Mouse (Mus musculus) myocyte (in vitro differentiated cells): Measurements from ENCODE around the gene Dscaml1. TPM values are rescaled to one million over a fixed set of nuclear protein-coding genes. Genes with fewer than 3 reads are reported as not detected.

Experiments used
- H3K27me3 ChIP-seq: one replicate; pipeline ENCODE4 v1.6.1; 2011; ENCODE audit not compliant: control insufficient read depth, insufficient read depth, insufficient read length
- H3K36me3 ChIP-seq: one replicate; pipeline ENCODE4 v1.6.1; 2011; ENCODE audit not compliant: control insufficient read depth, insufficient read depth
- H3K4me2 ChIP-seq: one replicate; pipeline ENCODE4 v1.6.1; 2011; ENCODE audit warnings: low read depth, control low read depth
- H3K4me3 ChIP-seq: one replicate; pipeline ENCODE4 v1.5.1; 2011; ENCODE audit warnings: mild to moderate bottlenecking, control low read depth, moderate library complexity
- H3K79me2 ChIP-seq: one replicate; pipeline ENCODE4 v1.6.1; 2011; ENCODE audit not compliant: control insufficient read depth, insufficient read depth
- H3ac ChIP-seq: one replicate; pipeline ENCODE4 v1.6.1; 2011; ENCODE audit not compliant: control insufficient read depth, insufficient read length
- CEBPB ChIP-seq: IDR thresholded peaks from 2 replicates; pipeline ENCODE4 v1.6.1; 2011; ENCODE audit warnings: mild to moderate bottlenecking, moderate library complexity; ENCODE audit not compliant: poor library complexity, insufficient read depth, severe bottlenecking
- E2F4 ChIP-seq: IDR thresholded peaks from one replicate; pipeline ENCODE4 v1.6.1; 2011; ENCODE audit warnings: mild to moderate bottlenecking, control low read depth, moderate library complexity; ENCODE audit not compliant: insufficient read depth
- MAX ChIP-seq: IDR thresholded peaks from one replicate; pipeline ENCODE4 v1.6.1; 2011; ENCODE audit warnings: low read depth, mild to moderate bottlenecking, control low read depth
- MYOD1 ChIP-seq, 3 experiments: IDR thresholded peaks; one replicate each; pipeline ENCODE4 v1.6.1; 2011; ENCODE audit warnings: control low read depth in 2 of 3, low read depth in 2 of 3, mild to moderate bottlenecking in 2 of 3, moderate library complexity in 1 of 3; ENCODE audit not compliant: insufficient read length in 2 of 3, control insufficient read depth in 1 of 3
- MYOG ChIP-seq, 3 experiments: IDR thresholded peaks; one replicate each; pipeline ENCODE4 v1.6.1; 2011; ENCODE audit warnings: control low read depth in 2 of 3, low read depth in 2 of 3, mild to moderate bottlenecking in 2 of 3; ENCODE audit not compliant: insufficient read length in 2 of 3, control insufficient read depth in 1 of 3, insufficient read depth in 1 of 3
- POLR2A ChIP-seq: IDR thresholded peaks from one replicate; pipeline ENCODE4 v1.6.1; 2011; ENCODE audit warnings: low read depth, mild to moderate bottlenecking, control low read depth, moderate library complexity; ENCODE audit not compliant: insufficient read length
- POLR2AphosphoS2 ChIP-seq: IDR thresholded peaks from one replicate; pipeline ENCODE4 v1.6.1; 2011; ENCODE audit warnings: low read depth, control low read depth; ENCODE audit not compliant: insufficient read length
- REST ChIP-seq: IDR thresholded peaks from one replicate; pipeline ENCODE4 v1.6.1; 2011; ENCODE audit warnings: mild to moderate bottlenecking, control low read depth, moderate library complexity; ENCODE audit not compliant: insufficient read depth, insufficient read length
- SRF ChIP-seq: IDR thresholded peaks from one replicate; pipeline ENCODE4 v1.6.1; 2011; ENCODE audit warnings: low read depth; ENCODE audit not compliant: control insufficient read depth, insufficient read length
- TCF12 ChIP-seq: IDR thresholded peaks from one replicate; pipeline ENCODE4 v1.6.1; 2011; ENCODE audit warnings: mild to moderate bottlenecking, control low read depth; ENCODE audit not compliant: poor library complexity, insufficient read depth, severe bottlenecking
- TCF3 ChIP-seq: IDR thresholded peaks from one replicate; pipeline ENCODE4 v1.6.1; 2011; ENCODE audit warnings: low read depth, control low read depth; ENCODE audit not compliant: insufficient read length
- USF1 ChIP-seq: IDR thresholded peaks from one replicate; pipeline ENCODE4 v1.6.1; 2011; ENCODE audit warnings: low read depth, mild to moderate bottlenecking, control low read depth, moderate library complexity
- polyA plus RNA-seq: library from polyadenylated mRNA; unstranded; fragments of >200 nt; fragmentation: generic; extraction: Trizol; gene quantifications from one replicate; pipeline ENCODE4 v1.2.1, GENCODE M21; 2012; ENCODE audit warnings: missing spikeins

Gene Dscaml1
- polyA plus RNA-seq, 1 experiment, result not detected

- Histone ChIP-seq H3K79me2 (no peaks in the 10 kb centered on the region), H3K4me2 (no peak overlapping the region), H3K27me3 (peaks cover 62% of the 10 kb centered on the region), H3K4me3 (no peak overlapping the region), H3K36me3 (no peaks in the 10 kb centered on the region), H3ac (no peak overlapping the region)
- TF ChIP-seq TCF3, result no peak
- TF ChIP-seq E2F4, result no peak
- no peak for TF ChIP-seq TCF12
- TF ChIP-seq CEBPB, result no peak
- TF ChIP-seq MAX, result no peak
- no peak for TF ChIP-seq MYOG (IDR thresholded peaks at IDR 0.05; ENCODE audit: control insufficient read depth in 1 of 3, insufficient read depth in 1 of 3, insufficient read length in 2 of 3, low read depth in 2 of 3)
- TF ChIP-seq POLR2AphosphoS2, result no peak
- TF ChIP-seq REST, result no peak
- TF ChIP-seq USF1, result no peak
- TF ChIP-seq MYOD1 (IDR thresholded peaks at IDR 0.05; ENCODE audit: control insufficient read depth in 1 of 3, insufficient read length in 2 of 3, low read depth in 2 of 3), result no peak
- no peak for TF ChIP-seq SRF
- no peak for TF ChIP-seq POLR2A
Observed at GRCm38 (mm10) chr9:45694256-45694655, 267.8 kb downstream of the Dscaml1 start.

- H3ac ChIP-seq, result no peak overlapping the region
- TF ChIP-seq MYOD1 (IDR thresholded peaks at IDR 0.05; ENCODE audit: control insufficient read depth in 1 of 3, insufficient read length in 2 of 3, low read depth in 2 of 3) (no peak), E2F4 (no peak), REST (no peak), TCF12 (no peak), SRF (no peak), POLR2A (no peak), POLR2AphosphoS2 (no peak), TCF3 (no peak), MYOG (IDR thresholded peaks at IDR 0.05; ENCODE audit: control insufficient read depth in 1 of 3, insufficient read depth in 1 of 3, insufficient read length in 2 of 3, low read depth in 2 of 3) (no peak), CEBPB (no peak), MAX (no peak), USF1 (no peak)
- H3K27me3 ChIP-seq, result peaks cover 57% of the 10 kb centered on the region
- no peak overlapping the region for H3K4me3 ChIP-seq
- H3K36me3 ChIP-seq, result no peaks in the 10 kb centered on the region
- no peaks in the 10 kb centered on the region for H3K79me2 ChIP-seq
- H3K4me2 ChIP-seq, result no peak overlapping the region
Observed at GRCm38 (mm10) chr9:45699171-45699570, 272.7 kb downstream of the Dscaml1 start.

- no peaks in the 10 kb centered on the region for H3K36me3 ChIP-seq
- TF ChIP-seq REST (no peak), MYOD1 (IDR thresholded peaks at IDR 0.05; ENCODE audit: control insufficient read depth in 1 of 3, insufficient read length in 2 of 3, low read depth in 2 of 3) (no peak), POLR2A (no peak), MYOG (IDR thresholded peaks at IDR 0.05; ENCODE audit: control insufficient read depth in 1 of 3, insufficient read depth in 1 of 3, insufficient read length in 2 of 3, low read depth in 2 of 3) (no peak), MAX (no peak), SRF (no peak), POLR2AphosphoS2 (no peak), TCF12 (no peak), TCF3 (no peak), E2F4 (no peak), USF1 (no peak), CEBPB (no peak)
- H3K27me3 ChIP-seq, result peaks cover 30% of the 10 kb centered on the region
- no peak overlapping the region for H3ac ChIP-seq
- no peak overlapping the region for H3K4me2 ChIP-seq
- no peak overlapping the region for H3K4me3 ChIP-seq
- H3K79me2 ChIP-seq, result no peaks in the 10 kb centered on the region
Observed at GRCm38 (mm10) chr9:45703236-45703635, 276.8 kb downstream of the Dscaml1 start.

GRCm38 (mm10) chr9:45704441-45704840, 278.0 kb downstream of the Dscaml1 start:
- H3K79me2 ChIP-seq, result no peaks in the 10 kb centered on the region
- H3K27me3 ChIP-seq, result peaks cover 22% of the 10 kb centered on the region
- no peak overlapping the region for H3K4me3 ChIP-seq
- H3K36me3 ChIP-seq, result no peaks in the 10 kb centered on the region
- no peak overlapping the region for H3ac ChIP-seq
- TF ChIP-seq MAX, result no peak
- no peak for TF ChIP-seq TCF3
- TF ChIP-seq POLR2AphosphoS2, result no peak
- no peak for TF ChIP-seq E2F4
- no peak for TF ChIP-seq TCF12
- TF ChIP-seq SRF, result no peak
- no peak for TF ChIP-seq CEBPB
- H3K4me2 ChIP-seq, result no peak overlapping the region

- Histone ChIP-seq H3ac (no peak overlapping the region), H3K4me3 (no peak overlapping the region), H3K4me2 (no peak overlapping the region), H3K79me2 (no peaks in the 10 kb centered on the region), H3K27me3 (peaks cover 14% of the 10 kb centered on the region), H3K36me3 (no peaks in the 10 kb centered on the region)
- no peak for TF ChIP-seq MAX
- TF ChIP-seq REST, result peak; percentile 46
Observed at GRCm38 (mm10) chr9:45710300-45710699, 283.9 kb downstream of the Dscaml1 start.
